Mouse (Mus musculus): ENCODE measurements around the gene Sh3bp5l.
"Not testable (repeated sequence)": the region's sequence is repeated elsewhere in the genome, so short reads cannot be mapped to it uniquely, and the experiment has no call there.

DNA sequence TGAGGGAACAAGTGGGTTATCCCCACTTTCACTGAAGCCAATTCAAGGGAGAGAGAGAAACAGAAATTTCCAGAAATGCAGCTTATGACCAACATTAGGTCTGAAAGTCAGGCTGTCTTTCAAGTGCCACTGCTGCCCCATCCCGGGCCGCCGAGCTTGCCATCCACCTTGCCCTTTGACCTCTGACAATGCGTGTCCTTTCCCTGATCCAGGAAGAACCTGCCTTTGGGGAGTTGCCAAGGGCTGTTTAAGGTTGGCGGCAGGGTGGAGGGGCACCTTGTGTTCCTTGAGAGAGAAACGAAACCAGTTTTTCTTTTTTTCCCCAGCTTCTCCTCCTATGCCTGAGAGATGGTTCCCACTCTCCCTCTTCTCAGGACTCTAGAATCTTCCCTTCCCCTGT lies 35.7 kb downstream of the Sh3bp5l start:
- TF ChIP-seq POLR2A (IDR thresholded peaks at IDR 0.05; ENCODE audit: insufficient read depth, low read length); CTCF (IDR thresholded peaks at IDR 0.05; ENCODE audit: low read depth, low read length): not testable (repeated sequence)

Data from ES-Bruce4 (cell line).